Mouse (Mus musculus): ENCODE measurements around the gene Chst15. TPM values are rescaled to one million over a fixed set of nuclear protein-coding genes. Genes with fewer than 3 reads are reported as not detected.

Gene Chst15
- polyA plus RNA-seq, 1 experiment from 2014 or later, result 18.5 TPM

- no peak overlapping the region for H3K27ac ChIP-seq (ENCODE audit: low read depth, low read length)
- no peak overlapping the region for H3K4me3 ChIP-seq (ENCODE audit: low read length)
- H3K9me3 ChIP-seq (ENCODE audit: control insufficient read depth, low read length), result no peaks in the 10 kb centered on the region
- H3K27me3 ChIP-seq (replicated peaks; ENCODE audit: control insufficient read depth, insufficient read depth, low read length), result no peaks in the 10 kb centered on the region
- ATAC-seq, result no peak
- no peaks in the 10 kb centered on the region for H3K36me3 ChIP-seq (ENCODE audit: control insufficient read depth, insufficient read depth, low read length)
- peaks cover 13% of the 10 kb centered on the region for H3K4me1 ChIP-seq (ENCODE audit: control insufficient read depth, insufficient read depth, low read depth, low read length)
- H3K9ac ChIP-seq (ENCODE audit: low read depth, low read length), result no peak overlapping the region
- H3K4me2 ChIP-seq (ENCODE audit: low read length), result no peak overlapping the region
- 88% methylated on average over 14 of the region's 14 CpGs for WGBS
Measured at GRCm38 (mm10) chr7:132244637-132245036, 72.4 kb downstream of the Chst15 start.

DNA sequence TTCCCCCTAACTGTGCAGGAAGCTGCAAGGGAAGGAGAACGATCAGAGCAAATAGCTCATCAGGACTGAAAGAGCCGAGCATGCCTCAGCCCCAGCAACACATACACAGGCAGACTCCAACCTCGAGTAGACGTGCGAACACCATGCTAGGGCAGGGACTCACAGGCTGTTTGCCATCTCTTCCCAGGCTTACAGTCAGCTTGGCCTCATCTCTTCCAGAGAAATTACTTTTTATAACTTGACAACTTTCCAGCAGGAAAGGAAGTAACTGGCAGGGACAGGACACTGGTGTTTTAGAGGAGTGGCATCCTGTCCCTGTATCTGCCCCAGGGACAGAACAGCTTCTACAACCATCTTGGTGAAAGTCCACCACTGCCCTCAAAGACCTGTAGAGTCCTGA, 73.8 kb downstream of the Chst15 start:
- no peak for ATAC-seq
- H3K9me3 ChIP-seq (ENCODE audit: control insufficient read depth, low read length), result no peaks in the 10 kb centered on the region
- WGBS, result 85% methylated on average over 5 of the region's 5 CpGs

GRCm38 (mm10) chr7:132242617-132243141, 74.3 kb downstream of the Chst15 start:
- H3K4me1 ChIP-seq (ENCODE audit: control insufficient read depth, insufficient read depth, low read depth, low read length), result peaks cover 9% of the 10 kb centered on the region
- H3K4me3 ChIP-seq (ENCODE audit: low read length), result no peak overlapping the region
- H3K27ac ChIP-seq (ENCODE audit: low read depth, low read length), result no peak overlapping the region
- no peak overlapping the region for H3K4me2 ChIP-seq (ENCODE audit: low read length)
- no peaks in the 10 kb centered on the region for H3K27me3 ChIP-seq (replicated peaks; ENCODE audit: control insufficient read depth, insufficient read depth, low read length)
- 47% methylated on average over 4 of the region's 4 CpGs for WGBS
- ATAC-seq, result no peak
- no peaks in the 10 kb centered on the region for H3K36me3 ChIP-seq (ENCODE audit: control insufficient read depth, insufficient read depth, low read length)
- no peak overlapping the region for H3K9ac ChIP-seq (ENCODE audit: low read depth, low read length)
- H3K9me3 ChIP-seq (ENCODE audit: control insufficient read depth, low read length), result no peaks in the 10 kb centered on the region

More for the DNA sequence above, 73.8 kb downstream of the Chst15 start:
- Histone ChIP-seq H3K27ac (ENCODE audit: low read depth, low read length) (no peak overlapping the region), H3K27me3 (replicated peaks; ENCODE audit: control insufficient read depth, insufficient read depth, low read length) (no peaks in the 10 kb centered on the region), H3K36me3 (ENCODE audit: control insufficient read depth, insufficient read depth, low read length) (no peaks in the 10 kb centered on the region), H3K4me1 (ENCODE audit: control insufficient read depth, insufficient read depth, low read depth, low read length) (peaks cover 13% of the 10 kb centered on the region), H3K9ac (ENCODE audit: low read depth, low read length) (no peak overlapping the region), H3K4me3 (ENCODE audit: low read length) (no peak overlapping the region), H3K4me2 (ENCODE audit: low read length) (no peak overlapping the region)

- 84% methylated on average over 3 of the region's 3 CpGs for WGBS
- H3K36me3 ChIP-seq (ENCODE audit: control insufficient read depth, insufficient read depth, low read length), result no peaks in the 10 kb centered on the region
Measured at GRCm38 (mm10) chr7:132238921-132239320, 78.1 kb downstream of the Chst15 start.

DNA sequence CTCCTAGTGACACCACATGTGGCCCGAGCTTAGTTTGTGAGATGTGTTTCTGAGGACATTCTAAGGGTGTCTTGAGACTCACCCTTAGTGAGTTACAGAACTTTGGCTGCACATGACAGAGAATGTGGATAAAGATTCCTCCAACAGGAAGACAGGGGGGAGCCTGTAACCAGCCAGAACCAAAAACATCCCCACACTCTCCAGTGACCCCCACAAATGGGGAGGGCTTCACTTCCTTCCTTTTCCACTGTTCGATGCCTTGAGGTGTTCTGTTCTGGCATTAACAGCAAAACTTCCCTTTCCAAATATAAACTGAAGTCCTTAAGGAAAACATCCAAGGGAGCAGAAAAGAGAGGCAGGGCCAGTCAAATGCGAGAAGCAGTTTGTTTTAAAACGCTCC, 79.8 kb downstream of the Chst15 start:
- Histone ChIP-seq H3K9me3 (ENCODE audit: control insufficient read depth, low read length) (no peaks in the 10 kb centered on the region), H3K4me1 (ENCODE audit: control insufficient read depth, insufficient read depth, low read depth, low read length) (no peaks in the 10 kb centered on the region), H3K4me2 (ENCODE audit: low read length) (no peak overlapping the region), H3K27ac (ENCODE audit: low read depth, low read length) (no peak overlapping the region), H3K4me3 (ENCODE audit: low read length) (no peak overlapping the region), H3K36me3 (ENCODE audit: control insufficient read depth, insufficient read depth, low read length) (no peaks in the 10 kb centered on the region), H3K9ac (ENCODE audit: low read depth, low read length) (no peak overlapping the region), H3K27me3 (replicated peaks; ENCODE audit: control insufficient read depth, insufficient read depth, low read length) (no peaks in the 10 kb centered on the region)
- ATAC-seq, result no peak
- 76% methylated on average over 4 of the region's 4 CpGs for WGBS

More at GRCm38 (mm10) chr7:132238921-132239320, 78.1 kb downstream of the Chst15 start:
- H3K4me3 ChIP-seq (ENCODE audit: low read length), result no peak overlapping the region
- H3K9ac ChIP-seq (ENCODE audit: low read depth, low read length), result no peak overlapping the region
- no peak for ATAC-seq
- H3K27me3 ChIP-seq (replicated peaks; ENCODE audit: control insufficient read depth, insufficient read depth, low read length), result no peaks in the 10 kb centered on the region
- no peak overlapping the region for H3K4me2 ChIP-seq (ENCODE audit: low read length)
- H3K9me3 ChIP-seq (ENCODE audit: control insufficient read depth, low read length), result no peaks in the 10 kb centered on the region
- no peaks in the 10 kb centered on the region for H3K4me1 ChIP-seq (ENCODE audit: control insufficient read depth, insufficient read depth, low read depth, low read length)
- H3K27ac ChIP-seq (ENCODE audit: low read depth, low read length), result no peak overlapping the region

DNA sequence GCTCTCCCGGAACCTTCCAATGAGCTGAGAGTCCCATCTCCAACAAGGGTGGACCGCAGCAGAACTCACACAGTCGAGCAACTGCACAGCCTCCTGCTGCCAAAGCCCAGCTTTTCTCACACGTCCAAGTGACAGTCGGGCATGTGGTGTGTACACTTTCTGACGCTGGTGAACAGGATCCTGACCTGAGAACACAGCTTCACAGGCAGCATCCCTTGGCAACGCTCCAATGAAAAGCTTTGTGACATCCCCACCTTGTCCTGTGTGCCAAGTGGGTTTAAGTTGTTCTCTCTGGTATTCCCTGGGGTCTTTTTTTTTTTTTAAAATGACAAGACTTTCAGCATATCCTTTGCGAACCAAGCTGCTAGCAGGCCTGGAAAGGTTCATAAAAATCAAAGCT, 80.2 kb downstream of the Chst15 start:
- no peak overlapping the region for H3K27ac ChIP-seq (ENCODE audit: low read depth, low read length)
- ATAC-seq, result no peak
- H3K9ac ChIP-seq (ENCODE audit: low read depth, low read length), result no peak overlapping the region
- 71% methylated on average over 8 of the region's 8 CpGs for WGBS
- H3K4me1 ChIP-seq (ENCODE audit: control insufficient read depth, insufficient read depth, low read depth, low read length), result no peaks in the 10 kb centered on the region
- H3K4me2 ChIP-seq (ENCODE audit: low read length), result no peak overlapping the region
- H3K9me3 ChIP-seq (ENCODE audit: control insufficient read depth, low read length), result no peaks in the 10 kb centered on the region
- no peaks in the 10 kb centered on the region for H3K36me3 ChIP-seq (ENCODE audit: control insufficient read depth, insufficient read depth, low read length)
- no peaks in the 10 kb centered on the region for H3K27me3 ChIP-seq (replicated peaks; ENCODE audit: control insufficient read depth, insufficient read depth, low read length)
- no peak overlapping the region for H3K4me3 ChIP-seq (ENCODE audit: low read length)

- H3K36me3 ChIP-seq (ENCODE audit: control insufficient read depth, insufficient read depth, low read length), result no peaks in the 10 kb centered on the region
- no peaks in the 10 kb centered on the region for H3K27me3 ChIP-seq (replicated peaks; ENCODE audit: control insufficient read depth, insufficient read depth, low read length)
- no peak overlapping the region for H3K9ac ChIP-seq (ENCODE audit: low read depth, low read length)
- H3K9me3 ChIP-seq (ENCODE audit: control insufficient read depth, low read length), result no peaks in the 10 kb centered on the region
- H3K27ac ChIP-seq (ENCODE audit: low read depth, low read length), result no peak overlapping the region; the same call in 1 of the 2 replicates
- no peak for ATAC-seq
- H3K4me1 ChIP-seq (ENCODE audit: control insufficient read depth, insufficient read depth, low read depth, low read length), result no peaks in the 10 kb centered on the region
- no peak overlapping the region for H3K4me3 ChIP-seq (ENCODE audit: low read length)
- no peak overlapping the region for H3K4me2 ChIP-seq (ENCODE audit: low read length)
- 49% methylated on average over 3 of the region's 3 CpGs for WGBS
Measured at GRCm38 (mm10) chr7:132234250-132234649, 82.8 kb downstream of the Chst15 start.

- Histone ChIP-seq H3K9ac (ENCODE audit: low read depth, low read length) (no peak overlapping the region), H3K4me2 (ENCODE audit: low read length) (no peak overlapping the region), H3K4me3 (ENCODE audit: low read length) (no peak overlapping the region), H3K27me3 (replicated peaks; ENCODE audit: control insufficient read depth, insufficient read depth, low read length) (no peaks in the 10 kb centered on the region), H3K36me3 (ENCODE audit: control insufficient read depth, insufficient read depth, low read length) (no peaks in the 10 kb centered on the region), H3K4me1 (ENCODE audit: control insufficient read depth, insufficient read depth, low read depth, low read length) (no peaks in the 10 kb centered on the region), H3K9me3 (ENCODE audit: control insufficient read depth, low read length) (no peaks in the 10 kb centered on the region), H3K27ac (ENCODE audit: low read depth, low read length) (no peak overlapping the region; the same call in 1 of the 2 replicates)
- ATAC-seq, result no peak
- WGBS, result 86% methylated on average over 4 of the region's 4 CpGs
Measured at GRCm38 (mm10) chr7:132233732-132234131, 83.3 kb downstream of the Chst15 start.

DNA sequence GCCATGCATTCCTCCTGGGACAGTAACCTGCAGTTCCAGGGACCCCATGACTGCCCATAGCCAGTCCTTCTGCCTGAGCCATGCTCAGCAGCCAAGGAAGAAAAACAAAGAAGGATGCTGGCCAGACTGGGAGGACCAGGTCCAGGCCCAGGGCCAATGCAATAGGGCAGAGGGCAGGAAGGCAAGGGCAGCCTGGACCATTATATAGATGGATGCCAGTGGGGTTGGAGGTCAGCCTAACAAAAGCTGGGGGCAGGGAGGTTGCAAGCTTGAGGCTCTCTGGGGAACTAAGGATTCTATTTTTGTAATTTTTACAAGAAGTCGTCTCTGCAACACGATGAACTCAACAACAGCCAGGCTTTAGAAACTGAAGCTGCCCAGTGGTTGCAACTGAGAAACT, 84.1 kb downstream of the Chst15 start:
- no peaks in the 10 kb centered on the region for H3K36me3 ChIP-seq (ENCODE audit: control insufficient read depth, insufficient read depth, low read length)
- no peak overlapping the region for H3K4me2 ChIP-seq (ENCODE audit: low read length)
- H3K27ac ChIP-seq (ENCODE audit: low read depth, low read length), result no peak overlapping the region
- H3K9ac ChIP-seq (ENCODE audit: low read depth, low read length), result no peak overlapping the region
- WGBS, result 24% methylated on average over 2 of the region's 2 CpGs
- H3K4me3 ChIP-seq (ENCODE audit: low read length), result no peak overlapping the region
- no peaks in the 10 kb centered on the region for H3K9me3 ChIP-seq (ENCODE audit: control insufficient read depth, low read length)
- H3K27me3 ChIP-seq (replicated peaks; ENCODE audit: control insufficient read depth, insufficient read depth, low read length), result no peaks in the 10 kb centered on the region
- H3K4me1 ChIP-seq (ENCODE audit: control insufficient read depth, insufficient read depth, low read depth, low read length), result no peaks in the 10 kb centered on the region
- ATAC-seq, result no peak

DNA sequence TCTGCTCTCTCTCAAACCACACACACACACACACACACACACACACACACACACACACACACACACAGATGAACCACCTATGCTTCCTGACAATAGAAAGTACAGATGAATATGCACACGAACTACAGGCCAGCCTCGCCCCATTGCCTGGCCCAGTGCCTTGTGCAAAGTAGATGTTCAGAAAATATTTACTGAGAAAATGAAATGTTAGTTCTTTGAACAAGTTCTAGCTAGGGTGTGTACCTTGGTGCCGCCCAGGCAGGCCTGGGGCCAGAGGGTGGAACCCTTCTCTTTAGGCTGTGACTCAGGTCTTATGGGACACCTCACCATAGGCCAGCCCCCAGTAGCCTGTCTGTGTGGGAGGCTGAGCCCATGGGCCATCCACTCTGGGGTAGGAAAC, 85.6 kb downstream of the Chst15 start:
- 93% methylated on average over 3 of the region's 3 CpGs for WGBS
- H3K4me2 ChIP-seq (ENCODE audit: low read length), result no peak overlapping the region
- ATAC-seq, result no peak
- no peaks in the 10 kb centered on the region for H3K9me3 ChIP-seq (ENCODE audit: control insufficient read depth, low read length)
- no peaks in the 10 kb centered on the region for H3K36me3 ChIP-seq (ENCODE audit: control insufficient read depth, insufficient read depth, low read length)
- H3K4me3 ChIP-seq (ENCODE audit: low read length), result no peak overlapping the region
- H3K27me3 ChIP-seq (replicated peaks; ENCODE audit: control insufficient read depth, insufficient read depth, low read length), result no peaks in the 10 kb centered on the region
- no peak overlapping the region for H3K27ac ChIP-seq (ENCODE audit: low read depth, low read length)
- no peaks in the 10 kb centered on the region for H3K4me1 ChIP-seq (ENCODE audit: control insufficient read depth, insufficient read depth, low read depth, low read length)
- H3K9ac ChIP-seq (ENCODE audit: low read depth, low read length), result no peak overlapping the region
